Mouse (Mus musculus): ENCODE results near the gene Ccdc173. TPM values are rescaled to one million over a fixed set of nuclear protein-coding genes. Genes with fewer than 3 reads are reported as not detected.

Gene Ccdc173
- polyA plus RNA-seq, 1 experiment from 2014 or later: 2.2 TPM

DNA sequence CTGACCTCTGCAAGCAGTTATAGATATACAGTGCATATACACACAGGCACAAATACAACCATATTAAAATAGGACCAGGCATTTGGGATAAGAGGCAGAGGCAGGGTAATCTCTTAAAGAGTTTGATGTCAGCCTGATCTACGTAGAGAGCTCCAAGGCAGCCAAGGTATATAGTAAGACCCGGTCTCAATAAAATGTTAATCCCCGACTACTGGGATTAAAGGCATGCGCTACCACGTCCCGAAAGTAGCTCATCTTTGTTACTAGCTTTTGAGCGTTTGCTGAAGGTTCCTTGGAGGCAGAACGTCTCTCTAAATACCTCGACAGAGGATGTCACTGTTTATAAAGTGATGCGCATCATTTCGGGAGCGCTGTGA lies 67.1 kb downstream of the Ccdc173 start, which contains the start of gene Ppig:
TSS of gene Ppig (plus strand) at position 273 of the 377 bp plus-strand sequence.
- no peaks in the 10 kb centered on the region for H3K36me3 ChIP-seq (ENCODE audit: control insufficient read depth, insufficient read depth, low read length)
- H3K9me3 ChIP-seq (ENCODE audit: control insufficient read depth, low read length): no peaks in the 10 kb centered on the region
- H3K27ac ChIP-seq (replicated peaks; ENCODE audit: low read depth, low read length): peak within 1 kb of the TSS; percentile 9; the same call in 1 of the 2 replicates
- no peaks in the 10 kb centered on the region for H3K4me1 ChIP-seq (ENCODE audit: control insufficient read depth, insufficient read depth, low read length)
- ATAC-seq (ENCODE audit: insufficient number of reproducible peaks, low FRiP score, low TSS enrichment, low read depth) (0 out of 2 replicates have a peak, but pooled peaks have one; percentile 1), DNase-seq (ENCODE audit: low spot score) (no peak)
- no peaks in the 10 kb centered on the region for H3K27me3 ChIP-seq (ENCODE audit: control insufficient read depth, insufficient read depth, low read length)
- WGBS: 6% methylated on average over 12 of the region's 12 CpGs
- peak within 1 kb of the TSS; percentile 71 for H3K4me2 ChIP-seq (ENCODE audit: low read depth, severe bottlenecking)
- peak within 1 kb of the TSS; percentile 63 for H3K4me3 ChIP-seq (ENCODE audit: low read depth, low read length)
- peak within 1 kb of the TSS; percentile 79 for H3K9ac ChIP-seq (ENCODE audit: low read length)

DNA sequence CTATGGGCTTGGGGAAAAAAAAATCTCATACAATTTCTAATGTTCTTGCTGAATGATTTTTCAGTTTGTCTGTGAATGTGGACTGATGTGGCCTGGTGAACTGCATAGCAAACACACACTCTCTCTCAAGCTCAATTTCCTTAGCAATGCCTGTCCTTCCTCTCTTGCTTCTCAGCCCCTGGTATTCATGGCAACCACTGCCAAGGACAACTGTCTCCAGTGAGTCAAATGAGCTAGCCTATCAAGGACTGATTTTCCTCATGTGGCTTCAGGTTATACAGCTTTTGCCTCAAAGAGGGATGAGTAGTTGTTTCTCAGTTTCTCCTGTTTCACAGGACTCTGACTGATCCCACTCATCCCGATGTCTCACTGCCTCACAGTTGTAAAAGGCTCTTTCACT lies 70.3 kb downstream of the Ccdc173 start:
- Histone ChIP-seq H3K36me3 (ENCODE audit: control insufficient read depth, insufficient read depth, low read length) (no peaks in the 10 kb centered on the region), H3K4me2 (ENCODE audit: low read depth, severe bottlenecking) (no peak overlapping the region), H3K27ac (replicated peaks; ENCODE audit: low read depth, low read length) (no peak overlapping the region), H3K9ac (ENCODE audit: low read length) (no peak overlapping the region), H3K27me3 (ENCODE audit: control insufficient read depth, insufficient read depth, low read length) (no peaks in the 10 kb centered on the region), H3K4me3 (ENCODE audit: low read depth, low read length) (no peak overlapping the region), H3K4me1 (ENCODE audit: control insufficient read depth, insufficient read depth, low read length) (no peaks in the 10 kb centered on the region), H3K9me3 (ENCODE audit: control insufficient read depth, low read length) (no peaks in the 10 kb centered on the region)
- ATAC-seq (ENCODE audit: insufficient number of reproducible peaks, low FRiP score, low TSS enrichment, low read depth): no peak
- no peak for DNase-seq (ENCODE audit: low spot score)
- WGBS: 94% methylated on average over 1 of the region's 1 CpGs

DNA sequence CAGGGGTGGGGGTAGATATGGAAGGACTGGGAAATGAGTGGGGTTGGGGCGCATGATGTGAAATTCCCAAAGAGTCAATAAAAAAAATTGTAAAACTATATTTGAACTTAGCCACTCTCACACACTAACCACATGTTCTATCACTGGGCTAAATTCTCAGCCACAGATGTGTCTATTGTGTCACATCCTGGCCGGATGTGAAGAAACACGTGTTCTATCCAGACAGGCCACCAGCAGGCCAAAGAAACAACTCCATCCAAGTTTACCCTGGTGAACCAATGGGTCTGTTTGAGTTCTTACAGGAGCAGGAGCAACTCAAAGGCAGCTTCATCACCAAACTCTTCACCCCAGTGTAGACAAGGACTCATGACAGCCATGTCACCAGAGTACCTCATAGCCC lies 72.9 kb downstream of the Ccdc173 start:
- DNase-seq (ENCODE audit: low spot score): no peak
- no peak overlapping the region for H3K4me2 ChIP-seq (ENCODE audit: low read depth, severe bottlenecking)
- no peak overlapping the region for H3K27ac ChIP-seq (replicated peaks; ENCODE audit: low read depth, low read length)
- no peaks in the 10 kb centered on the region for H3K27me3 ChIP-seq (ENCODE audit: control insufficient read depth, insufficient read depth, low read length)
- no peaks in the 10 kb centered on the region for H3K4me1 ChIP-seq (ENCODE audit: control insufficient read depth, insufficient read depth, low read length)
- no peak overlapping the region for H3K9ac ChIP-seq (ENCODE audit: low read length)
- no peaks in the 10 kb centered on the region for H3K9me3 ChIP-seq (ENCODE audit: control insufficient read depth, low read length)
- H3K36me3 ChIP-seq (ENCODE audit: control insufficient read depth, insufficient read depth, low read length): no peaks in the 10 kb centered on the region
- ATAC-seq (ENCODE audit: insufficient number of reproducible peaks, low FRiP score, low TSS enrichment, low read depth): no peak
- no peak overlapping the region for H3K4me3 ChIP-seq (ENCODE audit: low read depth, low read length)
- 81% methylated on average over 3 of the region's 3 CpGs for WGBS

DNA sequence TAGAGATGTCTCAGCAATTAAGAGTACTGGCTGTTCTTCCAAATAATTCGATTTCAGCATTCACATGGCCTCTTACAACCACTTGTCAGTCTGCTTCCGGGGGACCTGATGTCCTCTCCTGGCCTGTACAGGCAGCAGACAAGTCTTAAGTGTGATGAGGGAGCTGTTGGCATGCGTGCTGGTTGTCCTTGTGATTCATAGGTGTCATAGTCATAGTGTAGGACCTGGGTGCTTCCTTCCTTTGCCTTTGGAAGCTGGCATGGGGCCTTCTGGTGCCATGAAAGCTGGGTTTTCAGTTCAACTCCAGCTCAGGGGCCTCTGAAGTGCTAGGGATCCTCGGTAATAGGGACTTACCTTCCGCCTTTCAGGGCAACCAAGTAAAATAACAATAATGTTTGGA lies 75.2 kb downstream of the Ccdc173 start:
- no peak for DNase-seq (ENCODE audit: low spot score)
- 81% methylated on average over 5 of the region's 5 CpGs for WGBS
- H3K36me3 ChIP-seq (ENCODE audit: control insufficient read depth, insufficient read depth, low read length): no peaks in the 10 kb centered on the region
- no peak overlapping the region for H3K27ac ChIP-seq (replicated peaks; ENCODE audit: low read depth, low read length)
- H3K4me2 ChIP-seq (ENCODE audit: low read depth, severe bottlenecking): no peak overlapping the region
- no peak overlapping the region for H3K9ac ChIP-seq (ENCODE audit: low read length)
- H3K27me3 ChIP-seq (ENCODE audit: control insufficient read depth, insufficient read depth, low read length): no peaks in the 10 kb centered on the region
- no peaks in the 10 kb centered on the region for H3K4me1 ChIP-seq (ENCODE audit: control insufficient read depth, insufficient read depth, low read length)
- ATAC-seq (ENCODE audit: insufficient number of reproducible peaks, low FRiP score, low TSS enrichment, low read depth): no peak
- H3K4me3 ChIP-seq (ENCODE audit: low read depth, low read length): no peak overlapping the region
- no peaks in the 10 kb centered on the region for H3K9me3 ChIP-seq (ENCODE audit: control insufficient read depth, low read length)

DNA sequence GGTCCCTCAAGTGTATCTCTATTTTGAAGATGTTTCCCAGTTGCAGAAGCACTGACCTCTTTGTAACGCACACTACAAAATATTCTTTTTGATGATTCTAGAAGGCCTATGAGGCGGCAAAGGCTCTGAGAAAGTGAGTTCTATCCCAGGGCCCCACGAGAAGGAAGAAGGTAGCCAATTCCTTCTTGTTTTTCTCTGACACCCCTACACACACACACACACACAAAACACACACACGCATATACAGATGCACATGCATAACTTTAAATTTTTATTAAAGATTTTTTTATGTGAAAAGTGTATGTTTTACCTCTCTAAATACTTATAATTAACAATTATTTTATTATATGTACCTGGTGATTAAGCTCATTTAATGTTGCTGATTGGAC lies 75.8 kb downstream of the Ccdc173 start:
- ATAC-seq (ENCODE audit: insufficient number of reproducible peaks, low FRiP score, low TSS enrichment, low read depth): no peak
- no peaks in the 10 kb centered on the region for H3K4me1 ChIP-seq (ENCODE audit: control insufficient read depth, insufficient read depth, low read length)
- 35% methylated on average over 4 of the region's 4 CpGs for WGBS

DNA sequence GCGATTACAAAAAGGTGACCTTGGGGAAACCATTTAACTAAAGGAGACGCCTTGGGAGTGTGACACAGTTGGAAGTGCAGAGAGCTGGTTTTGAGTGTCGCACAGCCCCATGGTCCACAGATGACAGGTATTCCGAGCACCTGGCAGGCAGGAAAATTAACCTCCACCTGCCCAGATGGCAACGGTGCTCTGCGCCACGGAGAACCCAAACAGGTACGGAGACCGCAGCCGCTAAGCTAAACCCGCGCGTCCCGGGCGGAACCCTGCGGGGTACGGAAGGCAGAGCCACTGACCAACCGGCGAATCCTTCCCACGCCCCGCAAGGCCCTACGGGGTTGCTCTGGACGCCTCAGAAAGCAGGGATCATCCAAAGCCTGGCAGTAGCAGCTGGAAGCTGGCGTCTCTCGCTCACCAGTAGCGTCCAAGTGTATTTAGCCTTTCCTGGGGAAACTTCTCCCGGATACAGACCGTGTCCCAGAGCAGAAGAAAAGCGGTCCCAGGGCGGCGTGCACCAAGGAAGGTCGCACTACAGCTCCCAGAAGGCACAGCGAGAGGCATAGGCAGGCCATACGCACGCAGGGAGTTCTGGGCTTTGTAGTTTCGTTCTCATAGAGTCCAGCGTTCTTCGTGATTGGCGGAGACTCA lies 76.3 kb downstream of the Ccdc173 start, which contains the start of gene Fastkd1:
TSS of gene Fastkd1 (minus strand) at position 536 of the 645 bp plus-strand sequence.
- Histone ChIP-seq H3K4me3 (ENCODE audit: low read depth, low read length) (peak within 1 kb of the TSS; percentile 82), H3K9me3 (ENCODE audit: control insufficient read depth, low read length) (no peaks in the 10 kb centered on the region), H3K36me3 (ENCODE audit: control insufficient read depth, insufficient read depth, low read length) (no peaks in the 10 kb centered on the region), H3K9ac (ENCODE audit: low read length) (peak within 1 kb of the TSS; percentile 81), H3K27ac (replicated peaks; ENCODE audit: low read depth, low read length) (0 out of 2 replicates have a peak within 1 kb of the TSS, but pooled peaks have one; percentile 14), H3K4me1 (ENCODE audit: control insufficient read depth, insufficient read depth, low read length) (no peaks in the 10 kb centered on the region), H3K27me3 (ENCODE audit: control insufficient read depth, insufficient read depth, low read length) (no peaks in the 10 kb centered on the region), H3K4me2 (ENCODE audit: low read depth, severe bottlenecking) (peak within 1 kb of the TSS; percentile 67)
- DNase-seq (ENCODE audit: low spot score) (peak; percentile 85), ATAC-seq (ENCODE audit: insufficient number of reproducible peaks, low FRiP score, low TSS enrichment, low read depth) (peak; percentile 96)
- under 1% methylated on average over 39 of the region's 39 CpGs for WGBS

More for the DNA sequence above, 75.8 kb downstream of the Ccdc173 start:
- no peak overlapping the region for H3K27ac ChIP-seq (replicated peaks; ENCODE audit: low read depth, low read length)
- no peaks in the 10 kb centered on the region for H3K9me3 ChIP-seq (ENCODE audit: control insufficient read depth, low read length)
- H3K4me2 ChIP-seq (ENCODE audit: low read depth, severe bottlenecking): peak overlapping the region; percentile 67
- H3K27me3 ChIP-seq (ENCODE audit: control insufficient read depth, insufficient read depth, low read length): no peaks in the 10 kb centered on the region
- H3K36me3 ChIP-seq (ENCODE audit: control insufficient read depth, insufficient read depth, low read length): no peaks in the 10 kb centered on the region
- no peak overlapping the region for H3K9ac ChIP-seq (ENCODE audit: low read length)
- H3K4me3 ChIP-seq (ENCODE audit: low read depth, low read length): peak overlapping the region; percentile 82; the same call in 1 of the 2 replicates
- DNase-seq (ENCODE audit: low spot score): no peak

DNA sequence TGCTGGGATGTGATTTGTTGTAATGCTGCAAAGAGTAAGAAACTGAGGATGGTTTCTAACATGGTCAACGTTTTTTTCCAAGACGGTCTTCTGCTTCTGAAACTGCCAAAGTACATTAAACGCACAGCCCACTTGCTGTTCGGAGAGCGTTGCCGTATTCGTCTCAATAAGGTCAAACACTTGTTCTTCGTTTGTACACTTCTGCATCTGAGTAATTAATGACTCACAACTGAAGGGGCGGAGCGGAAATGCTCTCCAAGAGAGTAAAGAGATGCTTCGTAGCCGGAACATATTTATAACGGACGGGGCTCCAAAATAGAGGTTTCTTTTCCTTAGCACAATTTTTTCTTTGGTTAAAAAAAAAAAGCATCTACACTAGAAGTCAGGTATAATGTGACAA lies 77.2 kb downstream of the Ccdc173 start:
- no peak overlapping the region for H3K27ac ChIP-seq (replicated peaks; ENCODE audit: low read depth, low read length)
- no peak overlapping the region for H3K9ac ChIP-seq (ENCODE audit: low read length)
- 92% methylated on average over 14 of the region's 14 CpGs for WGBS
- no peaks in the 10 kb centered on the region for H3K4me1 ChIP-seq (ENCODE audit: control insufficient read depth, insufficient read depth, low read length)
- DNase-seq (ENCODE audit: low spot score) (no peak), ATAC-seq (ENCODE audit: insufficient number of reproducible peaks, low FRiP score, low TSS enrichment, low read depth) (no peak)
- no peak overlapping the region for H3K4me3 ChIP-seq (ENCODE audit: low read depth, low read length)
- H3K4me2 ChIP-seq (ENCODE audit: low read depth, severe bottlenecking): no peak overlapping the region
- H3K27me3 ChIP-seq (ENCODE audit: control insufficient read depth, insufficient read depth, low read length): no peaks in the 10 kb centered on the region
- no peaks in the 10 kb centered on the region for H3K36me3 ChIP-seq (ENCODE audit: control insufficient read depth, insufficient read depth, low read length)
- no peaks in the 10 kb centered on the region for H3K9me3 ChIP-seq (ENCODE audit: control insufficient read depth, low read length)

Measured in limb, embryonic 11.5 days (tissue).